Mouse (Mus musculus): Measurements from ENCODE around the gene Sugct. TPM values are rescaled to one million over a fixed set of nuclear protein-coding genes. Genes with fewer than 3 reads are reported as not detected.
A peak's percentile ranks its signal among the peaks of the same experiment; 100 is the strongest.
"Not testable (repeated sequence)": the region's sequence is repeated elsewhere in the genome, so short reads cannot be mapped to it uniquely, and the experiment has no call there.

Sugct gene
- polyA plus RNA-seq, 1 experiment from 2014 or later = 3.5 TPM

- no peak overlapping the region for H3K4me2 ChIP-seq
- H3K27me3 ChIP-seq = no peaks in the 10 kb centered on the region
- H3K9me3 ChIP-seq = no peaks in the 10 kb centered on the region
- no peak overlapping the region for H3K4me3 ChIP-seq
- H3K36me3 ChIP-seq = no peaks in the 10 kb centered on the region
- H3K4me1 ChIP-seq (replicated peaks) = no peaks in the 10 kb centered on the region
- ATAC-seq (ENCODE audit: low FRiP score) = no peak
- no peak overlapping the region for H3K9ac ChIP-seq
- H3K27ac ChIP-seq = no peak overlapping the region
These were observed 110.5 kb downstream of the Sugct start for GRCm38 (mm10) chr13:17584804-17585203.

- Histone ChIP-seq H3K4me2 (no peak overlapping the region), H3K9ac (no peak overlapping the region), H3K27ac (no peak overlapping the region), H3K9me3 (no peaks in the 10 kb centered on the region), H3K27me3 (no peaks in the 10 kb centered on the region), H3K4me1 (replicated peaks) (no peaks in the 10 kb centered on the region), H3K4me3 (no peak overlapping the region), H3K36me3 (no peaks in the 10 kb centered on the region)
- 0 out of 2 replicates have a peak, but pooled peaks have one; percentile 52 for ATAC-seq (ENCODE audit: low FRiP score)
- 11% methylated on average over 2 of the region's 2 CpGs for WGBS
These were observed 113.7 kb downstream of the Sugct start for GRCm38 (mm10) chr13:17581684-17582083.

GRCm38 (mm10) chr13:17559357-17559756 is 136.0 kb downstream of the Sugct start:
- H3K4me3 ChIP-seq = no peak overlapping the region
- H3K27me3 ChIP-seq = no peaks in the 10 kb centered on the region
- no peak overlapping the region for H3K27ac ChIP-seq
- H3K9ac ChIP-seq = no peak overlapping the region
- no peak overlapping the region for H3K4me2 ChIP-seq
- no peaks in the 10 kb centered on the region for H3K4me1 ChIP-seq (replicated peaks)
- no peaks in the 10 kb centered on the region for H3K36me3 ChIP-seq
- WGBS = 97% methylated on average over 3 of the region's 3 CpGs
- no peaks in the 10 kb centered on the region for H3K9me3 ChIP-seq
- ATAC-seq (ENCODE audit: low FRiP score) = no peak

GRCm38 (mm10) chr13:17536341-17536740 is 159.0 kb downstream of the Sugct start:
- H3K4me3 ChIP-seq = no peak overlapping the region
- no peak overlapping the region for H3K9ac ChIP-seq
- no peaks in the 10 kb centered on the region for H3K27me3 ChIP-seq
- WGBS = 88% methylated on average over 1 of the region's 1 CpGs
- ATAC-seq (ENCODE audit: low FRiP score) = no peak
- H3K36me3 ChIP-seq = no peaks in the 10 kb centered on the region
- no peaks in the 10 kb centered on the region for H3K9me3 ChIP-seq
- H3K4me1 ChIP-seq (replicated peaks) = no peaks in the 10 kb centered on the region
- no peak overlapping the region for H3K4me2 ChIP-seq
- no peak overlapping the region for H3K27ac ChIP-seq

DNA sequence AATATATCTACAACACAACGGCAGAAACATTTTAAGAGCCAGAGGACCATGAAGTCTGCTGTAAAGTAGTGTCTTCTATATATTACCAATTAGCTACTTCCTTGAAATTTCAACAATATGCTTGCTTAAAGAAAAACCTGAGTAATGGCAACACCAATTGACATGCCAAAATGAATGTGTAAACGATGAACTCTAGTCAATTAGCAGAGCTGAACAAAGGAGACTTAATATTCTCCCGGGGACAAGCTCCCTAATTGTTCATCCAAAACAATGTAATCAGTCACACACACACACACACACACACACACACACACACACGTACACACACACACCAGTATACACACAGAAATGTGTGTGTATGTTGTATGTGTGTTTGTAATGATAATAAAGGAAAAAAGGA is 160.5 kb downstream of the Sugct start:
- H3K27ac ChIP-seq = no peak overlapping the region
- H3K36me3 ChIP-seq = no peaks in the 10 kb centered on the region
- H3K9ac ChIP-seq = no peak overlapping the region
- no peak overlapping the region for H3K4me3 ChIP-seq
- H3K4me2 ChIP-seq = no peak overlapping the region
- ATAC-seq (ENCODE audit: low FRiP score) = no peak
- H3K4me1 ChIP-seq (replicated peaks) = no peaks in the 10 kb centered on the region
- H3K9me3 ChIP-seq = no peaks in the 10 kb centered on the region
- no peaks in the 10 kb centered on the region for H3K27me3 ChIP-seq
- 54% methylated on average over 4 of the region's 4 CpGs for WGBS

GRCm38 (mm10) chr13:17534469-17534868 is 160.9 kb downstream of the Sugct start:
- Histone ChIP-seq H3K4me1 (replicated peaks) (no peaks in the 10 kb centered on the region), H3K4me3 (no peak overlapping the region), H3K27ac (no peak overlapping the region), H3K4me2 (no peak overlapping the region), H3K27me3 (no peaks in the 10 kb centered on the region), H3K9me3 (no peaks in the 10 kb centered on the region), H3K9ac (no peak overlapping the region), H3K36me3 (no peaks in the 10 kb centered on the region)
- 86% methylated on average over 4 of the region's 4 CpGs for WGBS
- ATAC-seq (ENCODE audit: low FRiP score) = no peak

- Histone ChIP-seq H3K36me3 (no peaks in the 10 kb centered on the region), H3K9ac (no peak overlapping the region), H3K4me1 (replicated peaks) (no peaks in the 10 kb centered on the region), H3K4me3 (no peak overlapping the region), H3K27me3 (no peaks in the 10 kb centered on the region), H3K27ac (no peak overlapping the region), H3K9me3 (no peaks in the 10 kb centered on the region), H3K4me2 (no peak overlapping the region)
- WGBS = 86% methylated on average over 4 of the region's 4 CpGs
- ATAC-seq (ENCODE audit: low FRiP score) = no peak
These were observed 184.1 kb downstream of the Sugct start for GRCm38 (mm10) chr13:17511184-17511778.

DNA sequence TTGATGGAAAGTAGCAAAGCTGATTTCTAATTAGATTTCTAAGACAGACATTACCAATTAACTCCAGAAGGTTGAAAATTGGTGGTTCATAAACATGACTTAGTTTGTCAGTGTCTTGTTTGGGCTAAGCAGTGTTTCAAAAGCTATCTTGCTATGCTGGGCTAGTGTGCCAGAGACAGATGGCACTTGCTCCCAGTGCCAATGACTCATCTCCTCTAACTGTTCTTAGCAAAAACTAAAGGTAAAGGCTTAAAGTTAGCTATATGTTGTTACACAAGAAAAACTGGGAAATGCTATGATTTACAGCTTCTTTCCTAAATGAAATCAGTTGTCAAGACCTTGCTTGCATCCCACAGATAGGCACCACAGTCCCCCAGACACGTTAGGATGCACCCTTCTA is 200.4 kb downstream of the Sugct start:
- Histone ChIP-seq H3K36me3 (no peaks in the 10 kb centered on the region), H3K9ac (no peak overlapping the region), H3K9me3 (no peaks in the 10 kb centered on the region), H3K27me3 (no peaks in the 10 kb centered on the region), H3K27ac (no peak overlapping the region), H3K4me3 (no peak overlapping the region), H3K4me1 (replicated peaks) (no peaks in the 10 kb centered on the region), H3K4me2 (no peak overlapping the region)
- no peak for ATAC-seq (ENCODE audit: low FRiP score)
- 78% methylated on average over 1 of the region's 1 CpGs for WGBS

DNA sequence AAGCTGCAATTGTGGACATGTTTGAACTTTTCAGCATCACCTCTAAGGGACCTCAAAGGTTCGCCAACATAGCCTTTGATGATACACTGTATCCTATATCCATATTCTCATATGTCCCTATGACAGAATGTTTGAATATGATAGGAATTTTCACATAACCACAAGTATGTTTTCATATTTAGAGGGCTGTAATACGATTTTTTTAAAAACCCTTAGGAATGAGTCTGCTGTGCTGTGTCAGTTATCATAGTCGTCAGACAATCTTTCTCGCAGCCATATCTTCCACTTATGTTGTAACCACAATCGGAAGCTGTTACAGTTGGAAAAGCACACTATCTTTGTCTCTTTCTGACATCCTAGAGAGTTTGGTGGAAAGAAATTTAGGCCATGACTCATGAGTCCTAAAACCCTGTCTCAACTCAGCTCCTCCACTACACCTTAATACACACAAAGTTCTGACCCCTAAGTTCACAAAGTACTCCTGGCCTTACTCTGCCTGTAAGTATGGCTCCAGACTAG is 201.2 kb downstream of the Sugct start:
- 90% methylated on average over 5 of the region's 5 CpGs for WGBS
- no peak for ATAC-seq (ENCODE audit: low FRiP score)
- H3K9me3 ChIP-seq = no peaks in the 10 kb centered on the region
- no peak overlapping the region for H3K4me2 ChIP-seq
- H3K4me1 ChIP-seq (replicated peaks) = no peaks in the 10 kb centered on the region
- no peak overlapping the region for H3K27ac ChIP-seq
- H3K4me3 ChIP-seq = no peak overlapping the region
- no peaks in the 10 kb centered on the region for H3K27me3 ChIP-seq
- no peaks in the 10 kb centered on the region for H3K36me3 ChIP-seq
- no peak overlapping the region for H3K9ac ChIP-seq

GRCm38 (mm10) chr13:17457981-17458380 is 237.4 kb downstream of the Sugct start:
- ATAC-seq (ENCODE audit: low FRiP score); H3K36me3 ChIP-seq; H3K4me2 ChIP-seq; H3K27ac ChIP-seq; H3K27me3 ChIP-seq; H3K4me3 ChIP-seq; H3K4me1 ChIP-seq (replicated peaks); H3K9ac ChIP-seq; H3K9me3 ChIP-seq: not testable (repeated sequence)
- 38% methylated on average over 1 of the region's 1 CpGs for WGBS

- 0 out of 2 replicates have a peak, but pooled peaks cover 3% of the 10 kb centered on the region for H3K4me1 ChIP-seq (replicated peaks)
- no peaks in the 10 kb centered on the region for H3K27me3 ChIP-seq
- no peaks in the 10 kb centered on the region for H3K9me3 ChIP-seq
- no peak overlapping the region for H3K4me2 ChIP-seq
- H3K36me3 ChIP-seq = no peaks in the 10 kb centered on the region
- H3K4me3 ChIP-seq = no peak overlapping the region
- peak; percentile 74 for ATAC-seq (ENCODE audit: low FRiP score)
- no peak overlapping the region for H3K9ac ChIP-seq
- no peak overlapping the region for H3K27ac ChIP-seq
- 48% methylated on average over 7 of the region's 7 CpGs for WGBS
These were observed 263.0 kb downstream of the Sugct start for GRCm38 (mm10) chr13:17432139-17432916.

GRCm38 (mm10) chr13:17421875-17422274 is 273.5 kb downstream of the Sugct start:
- 92% methylated on average over 6 of the region's 6 CpGs for WGBS
- no peak overlapping the region for H3K4me3 ChIP-seq
- ATAC-seq (ENCODE audit: low FRiP score) = no peak
- no peaks in the 10 kb centered on the region for H3K27me3 ChIP-seq
- no peaks in the 10 kb centered on the region for H3K36me3 ChIP-seq
- no peak overlapping the region for H3K27ac ChIP-seq
- no peak overlapping the region for H3K9ac ChIP-seq
- H3K4me2 ChIP-seq = no peak overlapping the region
- 0 out of 2 replicates have a peak, but pooled peaks cover 4% of the 10 kb centered on the region for H3K9me3 ChIP-seq
- no peaks in the 10 kb centered on the region for H3K4me1 ChIP-seq (replicated peaks)

DNA sequence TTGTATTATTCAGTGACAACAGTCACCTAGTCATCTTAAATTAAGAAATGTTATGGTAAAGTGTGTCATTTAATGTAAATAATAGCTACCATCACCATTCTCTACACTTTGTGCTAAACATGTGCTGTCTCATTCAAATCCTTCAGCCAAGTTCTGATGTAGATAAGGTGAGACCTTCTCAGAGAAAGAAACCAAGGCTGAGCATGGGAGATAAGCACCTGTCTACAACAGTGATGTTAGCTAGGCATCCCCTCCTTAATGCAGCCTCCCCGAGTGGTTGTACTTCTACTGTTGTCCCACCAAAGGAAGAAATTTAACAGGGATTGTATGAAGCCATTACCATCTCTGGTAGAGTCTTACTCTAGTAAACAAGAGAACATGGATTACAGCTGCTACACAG is 274.8 kb downstream of the Sugct start:
- Histone ChIP-seq H3K27me3 (no peaks in the 10 kb centered on the region), H3K9me3 (0 out of 2 replicates have a peak, but pooled peaks cover 6% of the 10 kb centered on the region), H3K4me3 (no peak overlapping the region), H3K4me1 (replicated peaks) (no peaks in the 10 kb centered on the region), H3K27ac (no peak overlapping the region), H3K4me2 (no peak overlapping the region), H3K9ac (no peak overlapping the region), H3K36me3 (no peaks in the 10 kb centered on the region)
- ATAC-seq (ENCODE audit: low FRiP score) = no peak
- WGBS = 91% methylated on average over 1 of the region's 1 CpGs
